Mouse (Mus musculus) thymus, postnatal 14 days (tissue): ENCODE results near the gene Acyp1.

ENCODE experiments used
- DNase-seq: peaks from one replicate; pipeline ENCODE4 v3.0.0; 2021

Gene Acyp1

GRCm38 (mm10) chr12:85227876-85228599, 60.2 kb downstream of the Acyp1 start:
- no peak for DNase-seq

GRCm38 (mm10) chr12:85227227-85227626, 61.0 kb downstream of the Acyp1 start:
- DNase-seq, result no peak
